Mouse (Mus musculus) hematopoietic multipotent progenitor cell, adult 10-12 weeks (in vitro differentiated cells): ENCODE results near the gene Fmo3. TPM values are rescaled to one million over a fixed set of nuclear protein-coding genes. Genes with fewer than 3 reads are reported as not detected.

Source experiments
- polyA plus RNA-seq: library from polyadenylated mRNA; stranded (reverse); fragments of >175 nt; gene quantifications from 2 replicates; pipeline ENCODE4 v1.2.3, GENCODE M21; 2012; ENCODE audit warnings: low replicate concordance

Gene Fmo3
- polyA plus RNA-seq: not detected in 2 replicates

GRCm38 (mm10) chr1:162984428-162984827, at the start of gene Fmo3:
Gene Fmo3 (minus strand): TSS chr1:162984528.

GRCm38 (mm10) chr1:162937415-162937814, 46.9 kb downstream of the Fmo3 start, which contains the start of gene Fmo6:
Gene Fmo6 (minus strand): TSS chr1:162937515.

Other genes with a start within 250 kb of the Fmo3 start
- 43.4 and 94.0 TPM in 2 replicates for gene Prrc2c, start 244.0 kb downstream of the Fmo3 start, polyA plus RNA-seq
- not detected in 2 replicates for gene Fmo4, start 170.6 kb downstream of the Fmo3 start, polyA plus RNA-seq
- gene Fmo1, start 117.9 kb downstream of the Fmo3 start, polyA plus RNA-seq: not detected in 2 replicates
- gene Fmo2, start 85.8 kb downstream of the Fmo3 start, polyA plus RNA-seq: not detected in 2 replicates
- not detected in 2 replicates for gene Fmo6, start 47.0 kb downstream of the Fmo3 start, polyA plus RNA-seq
- gene Mroh9, start 101.1 kb upstream of the Fmo3 start, polyA plus RNA-seq: not detected in 2 replicates